Mouse (Mus musculus) heart, adult 11 months (tissue): ENCODE results near the gene Pdk1.
A peak's percentile ranks its signal among the peaks of the same experiment; 100 is the strongest.

Experiments
- DNase-seq: peaks from one replicate; pipeline ENCODE4 v3.0.0; 2022

The Pdk1 gene

GRCm38 (mm10) chr2:71941005-71941720 is 68.1 kb downstream of the Pdk1 start:
- DNase-seq, result peak; percentile 50

DNA sequence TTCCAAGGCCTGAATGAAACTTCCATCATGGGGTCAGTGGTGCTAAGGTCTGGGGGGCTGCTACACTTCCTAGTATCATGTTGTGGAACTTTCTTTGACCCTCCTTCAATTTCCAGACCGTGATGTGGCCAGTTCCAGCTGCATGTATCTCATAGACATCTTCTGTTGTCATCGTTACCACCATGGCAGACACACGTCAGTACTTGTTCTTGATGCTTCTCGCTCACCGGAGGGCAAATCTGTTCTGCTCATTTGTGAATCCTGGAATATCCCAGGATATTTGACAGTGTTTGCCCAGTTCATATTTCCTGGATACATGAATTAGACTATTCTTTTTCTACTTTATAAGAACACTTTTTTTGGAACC is 68.7 kb downstream of the Pdk1 start:
- peak; percentile 70 for DNase-seq

DNA sequence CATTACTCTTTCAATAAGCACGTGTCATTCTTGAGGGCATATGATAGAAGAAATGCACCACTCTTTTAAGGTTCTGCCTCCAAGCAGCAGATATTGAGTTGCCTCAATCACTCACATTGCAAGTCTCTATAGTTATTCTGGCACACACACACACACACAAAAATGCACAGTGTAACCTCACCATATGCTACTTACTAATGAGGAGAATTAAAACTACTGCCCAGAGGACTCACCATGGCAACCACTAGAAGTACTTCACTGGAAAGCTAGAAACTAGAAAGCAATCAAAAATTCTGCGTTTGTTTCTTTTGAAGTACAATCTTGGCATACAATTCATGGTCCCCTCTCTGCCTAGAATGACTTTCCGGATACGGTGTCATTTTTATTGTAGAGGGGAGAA is 78.2 kb downstream of the Pdk1 start:
- no peak for DNase-seq
